Mouse (Mus musculus) intestine, postnatal 0 days (tissue): Measurements from ENCODE around the gene Ddx52. TPM values are rescaled to one million over a fixed set of nuclear protein-coding genes. Genes with fewer than 3 reads are reported as not detected.
A peak's percentile ranks its signal among the peaks of the same experiment; 100 is the strongest.

ENCODE experiments used
- ATAC-seq: fragments of 200-750 bp; cut with Nextera tagmentation; 2 replicates; pipeline ENCODE4 v1.8.0; 2017; ENCODE audit warnings: mild to moderate bottlenecking, moderate TSS enrichment, moderate library complexity
- H3K27ac ChIP-seq: fragments of 300-500 bp; sonication (generic); 2 replicates; pipeline ENCODE4 v1.5.1; 2014; ENCODE audit warnings: mild to moderate bottlenecking, low read depth, low read length, moderate library complexity
- H3K27me3 ChIP-seq: fragments of 300-500 bp; sonication (generic); replicated peaks from 2 replicates; pipeline ENCODE4 v1.6.1; 2014; ENCODE audit warnings: low read length, mixed read lengths; ENCODE audit not compliant: control insufficient read depth, insufficient read depth
- H3K36me3 ChIP-seq: fragments of 300-500 bp; sonication (generic); 2 replicates; pipeline ENCODE4 v1.6.1; 2014; ENCODE audit warnings: mild to moderate bottlenecking, moderate library complexity; ENCODE audit not compliant: control insufficient read depth, insufficient read depth
- H3K4me1 ChIP-seq: fragments of 300-500 bp; sonication (generic); replicated peaks from 2 replicates; pipeline ENCODE4 v1.6.1; 2014; ENCODE audit warnings: antibody characterized with exemption, low read length, mixed read lengths; ENCODE audit not compliant: control insufficient read depth, insufficient read depth
- H3K4me2 ChIP-seq: fragments of 300-500 bp; sonication (generic); replicated peaks from 2 replicates; pipeline ENCODE4 v1.6.1; 2014; ENCODE audit warnings: low read depth, mild to moderate bottlenecking, moderate library complexity
- H3K4me3 ChIP-seq: fragments of 300-500 bp; sonication (generic); 2 replicates; pipeline ENCODE4 v1.5.1; 2014; ENCODE audit warnings: low read depth, low read length
- H3K9ac ChIP-seq: fragments of 300-500 bp; sonication (generic); 2 replicates; pipeline ENCODE4 v1.6.1; 2014; ENCODE audit warnings: mild to moderate bottlenecking, low read depth, low read length
- H3K9me3 ChIP-seq: fragments of 300-500 bp; sonication (generic); 2 replicates; pipeline ENCODE4 v1.6.1; 2016; ENCODE audit warnings: mixed run types; ENCODE audit not compliant: control insufficient read depth
- CTCF ChIP-seq: sonication (generic); IDR thresholded peaks from 2 replicates; pipeline ENCODE4 v1.5.1; 2016; ENCODE audit warnings: low read depth, mild to moderate bottlenecking, control low read depth, antibody characterized with exemption, moderate library complexity
- WGBS: fragments of 180-500 bp; shearing (Covaris S2); extraction: QIAGEN DNeasy Blood & Tissue Kit; methylation state at CpG from one replicate; pipeline ENCODE4 v1.1.7; 2014; 5-methylcytosine and 5-hydroxymethylcytosine counted together
- polyA plus RNA-seq: library from polyadenylated mRNA; unstranded; fragments of >200 nt; fragmentation: Nextera tagmentation; extraction: Ambion mirVana; gene quantifications from 2 replicates; pipeline ENCODE4 v1.2.1, GENCODE M21; 2015

The Ddx52 gene
- polyA plus RNA-seq, 1 experiment from 2014 or later, result 14.1 TPM

DNA sequence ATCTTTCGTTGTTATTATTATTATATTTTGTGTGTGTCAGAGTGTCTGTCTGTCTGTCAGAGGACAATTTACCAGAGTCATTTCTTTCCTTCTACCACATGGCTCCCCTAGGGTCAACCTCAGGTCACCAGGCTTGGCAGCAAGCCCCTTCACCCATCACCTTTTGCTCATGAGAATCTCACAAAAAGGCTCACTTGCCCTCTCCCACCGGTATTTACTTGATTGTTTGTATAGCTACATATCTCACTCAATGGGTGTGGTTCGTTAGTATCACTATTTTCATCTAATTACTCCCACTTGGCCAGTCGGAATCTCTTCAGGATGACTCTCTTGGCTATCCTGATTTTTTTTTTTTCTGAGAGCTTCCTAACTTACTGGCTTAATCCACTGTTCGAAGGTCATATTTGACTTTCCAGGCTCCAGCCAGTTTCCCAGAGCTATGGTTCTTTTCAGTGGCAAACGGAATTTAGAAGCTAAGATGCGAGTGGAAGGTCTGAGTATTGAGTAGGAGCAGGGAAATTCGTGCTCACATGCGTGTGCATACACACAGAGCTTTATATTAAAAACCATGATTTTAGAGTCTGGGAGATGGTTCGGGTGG, 9.3 kb upstream of the Ddx52 start:
- H3K4me3 ChIP-seq, result no peak overlapping the region
- H3K9ac ChIP-seq, result no peak overlapping the region
- H3K9me3 ChIP-seq, result no peaks in the 10 kb centered on the region
- H3K27ac ChIP-seq, result no peak overlapping the region
- TF ChIP-seq CTCF, result no peak
- H3K27me3 ChIP-seq, result no peaks in the 10 kb centered on the region
- no peaks in the 10 kb centered on the region for H3K4me1 ChIP-seq
- 37% methylated on average over 10 of the region's 10 CpGs for WGBS
- ATAC-seq, result no peak
- H3K36me3 ChIP-seq, result no peaks in the 10 kb centered on the region
- no peak overlapping the region for H3K4me2 ChIP-seq

DNA sequence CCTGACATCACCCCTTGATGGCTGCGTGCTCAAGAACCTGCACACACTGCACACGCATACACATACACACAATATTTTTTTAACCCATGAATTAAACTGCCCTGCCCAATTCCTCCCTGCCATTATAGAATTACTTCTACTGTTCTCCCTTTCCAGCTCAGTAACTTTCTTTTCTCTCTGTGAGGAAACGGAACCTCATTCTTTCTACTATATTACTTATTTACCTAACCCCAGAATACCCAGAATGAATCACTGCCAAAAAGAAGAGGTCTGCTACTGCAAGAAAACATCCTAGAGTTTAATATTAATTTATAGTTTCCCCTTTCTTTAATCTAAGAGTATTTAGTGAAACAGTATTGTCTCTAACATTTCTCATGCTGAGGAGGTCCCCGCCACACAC, 8.5 kb upstream of the Ddx52 start:
- Histone ChIP-seq H3K4me2 (no peak overlapping the region), H3K27ac (no peak overlapping the region), H3K4me3 (no peak overlapping the region), H3K9ac (no peak overlapping the region), H3K36me3 (no peaks in the 10 kb centered on the region), H3K27me3 (no peaks in the 10 kb centered on the region), H3K9me3 (no peaks in the 10 kb centered on the region), H3K4me1 (no peaks in the 10 kb centered on the region)
- WGBS, result 81% methylated on average over 4 of the region's 4 CpGs
- TF ChIP-seq CTCF, result no peak
- ATAC-seq, result no peak

DNA sequence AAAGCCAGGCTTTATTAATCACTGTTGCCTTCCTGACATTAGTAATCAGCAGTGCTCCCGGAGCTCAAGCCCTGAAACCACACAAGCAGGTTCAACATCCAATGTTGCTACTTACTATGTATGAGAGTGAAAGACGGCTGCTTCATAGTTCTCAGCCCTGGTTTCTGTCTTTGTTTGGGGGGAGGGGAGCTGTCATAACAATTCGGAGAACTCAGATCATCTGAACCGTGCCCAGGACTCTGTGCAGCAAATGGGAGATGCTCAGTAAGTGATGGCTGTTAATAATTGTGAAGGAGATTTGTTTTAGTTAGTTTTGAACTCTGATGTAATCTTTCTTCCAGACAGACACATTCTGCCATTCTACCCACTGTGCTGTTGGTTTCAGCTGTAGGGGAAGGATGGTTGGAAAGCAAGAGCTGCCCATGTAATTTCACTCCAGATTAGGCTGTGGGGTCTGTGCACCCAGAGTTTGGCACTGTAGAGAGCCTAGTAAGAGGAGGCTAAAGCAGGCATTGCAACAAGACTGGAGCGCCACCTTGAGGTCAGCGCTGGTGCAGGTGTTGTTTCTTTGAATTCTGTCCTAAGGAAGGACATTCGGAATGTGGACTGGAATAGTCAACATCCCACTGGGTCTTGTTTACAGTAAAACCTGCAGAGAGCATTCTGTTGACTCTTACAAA, 5.7 kb upstream of the Ddx52 start:
- no peak overlapping the region for H3K4me3 ChIP-seq
- peak; percentile 98 for TF ChIP-seq CTCF
- no peak overlapping the region for H3K27ac ChIP-seq
- H3K4me1 ChIP-seq, result no peaks in the 10 kb centered on the region
- no peaks in the 10 kb centered on the region for H3K36me3 ChIP-seq
- ATAC-seq, result peak; percentile 41
- no peaks in the 10 kb centered on the region for H3K9me3 ChIP-seq
- WGBS, result 12% methylated on average over 7 of the region's 7 CpGs
- H3K27me3 ChIP-seq, result no peaks in the 10 kb centered on the region
- no peak overlapping the region for H3K9ac ChIP-seq
- no peak overlapping the region for H3K4me2 ChIP-seq

DNA sequence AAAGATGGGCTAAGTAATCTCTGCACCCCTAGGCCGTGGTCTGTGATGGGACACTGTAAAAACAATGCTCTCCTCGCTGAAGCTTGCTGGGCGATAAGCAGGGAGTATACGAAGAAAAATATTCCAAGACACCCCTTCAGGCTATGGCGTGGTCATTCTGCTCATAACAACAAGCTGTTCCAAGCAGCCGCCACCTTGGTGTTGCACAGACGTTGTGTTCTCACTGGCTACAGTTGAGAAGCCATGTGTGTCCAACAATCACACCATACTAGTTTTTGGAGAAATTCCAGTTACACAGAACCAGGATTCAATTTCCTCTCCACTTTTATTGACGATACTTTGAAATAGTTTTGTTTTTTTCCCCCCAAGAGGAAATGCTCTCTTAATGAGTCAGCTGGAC, 3.3 kb upstream of the Ddx52 start:
- H3K9me3 ChIP-seq, result no peaks in the 10 kb centered on the region
- no peak overlapping the region for H3K4me2 ChIP-seq
- H3K27ac ChIP-seq, result no peak overlapping the region
- ATAC-seq, result no peak
- WGBS, result 81% methylated on average over 8 of the region's 8 CpGs
- 0 out of 2 replicates have a peak, but pooled peaks cover 2% of the 10 kb centered on the region for H3K36me3 ChIP-seq
- H3K9ac ChIP-seq, result no peak overlapping the region
- H3K4me3 ChIP-seq, result no peak overlapping the region
- no peaks in the 10 kb centered on the region; the same call in 1 of the 2 replicates for H3K4me1 ChIP-seq
- H3K27me3 ChIP-seq, result no peaks in the 10 kb centered on the region
- no peak for TF ChIP-seq CTCF

DNA sequence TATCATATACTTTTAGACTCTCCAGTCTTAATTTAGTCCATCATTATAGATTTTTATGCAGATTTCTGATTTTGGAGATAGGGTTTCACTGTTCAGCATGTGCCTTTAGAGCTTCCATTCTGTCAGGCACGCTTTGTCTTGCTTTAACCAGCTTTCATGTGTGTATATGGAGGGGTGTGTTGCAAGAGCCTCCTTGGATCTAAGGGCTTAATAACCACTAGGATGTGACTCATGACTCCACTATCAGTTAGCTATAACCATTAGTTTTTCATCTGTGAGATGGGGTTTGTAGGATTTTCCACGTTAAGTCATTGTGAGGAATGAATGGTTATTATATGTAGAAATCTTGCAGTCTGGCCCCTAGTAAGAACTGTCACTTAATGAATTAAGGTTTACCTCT, 15.0 kb downstream of the Ddx52 start:
- 65% methylated on average over 2 of the region's 2 CpGs for WGBS
- Histone ChIP-seq H3K4me1 (no peaks in the 10 kb centered on the region), H3K27ac (no peak overlapping the region), H3K4me3 (no peak overlapping the region), H3K36me3 (peaks cover 84% of the 10 kb centered on the region), H3K9ac (no peak overlapping the region), H3K4me2 (no peak overlapping the region), H3K9me3 (no peaks in the 10 kb centered on the region), H3K27me3 (no peaks in the 10 kb centered on the region)
- ATAC-seq, result no peak
- TF ChIP-seq CTCF, result no peak

DNA sequence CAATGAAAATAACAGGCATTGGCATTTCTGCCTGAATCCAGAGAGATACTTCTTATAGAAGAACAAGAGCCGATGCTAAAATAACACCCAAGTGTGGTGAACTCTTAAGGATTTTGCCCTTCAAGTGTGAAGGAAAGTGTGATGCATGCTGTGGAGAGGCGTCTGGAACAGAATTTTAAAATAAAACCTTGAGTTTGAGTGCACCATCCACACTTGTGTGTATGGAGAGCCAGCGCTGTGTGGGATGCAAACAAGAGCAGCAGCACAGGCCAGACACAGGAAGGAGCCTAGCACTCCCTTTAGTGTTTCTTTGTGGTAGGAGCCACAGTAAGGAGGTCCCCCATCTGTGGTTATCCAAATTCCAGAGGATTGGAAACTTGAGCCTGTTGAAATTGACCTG, 20.1 kb downstream of the Ddx52 start:
- Histone ChIP-seq H3K4me2 (no peak overlapping the region), H3K36me3 (peaks cover 42% of the 10 kb centered on the region), H3K4me1 (no peaks in the 10 kb centered on the region), H3K4me3 (no peak overlapping the region), H3K9me3 (no peaks in the 10 kb centered on the region), H3K9ac (no peak overlapping the region), H3K27ac (no peak overlapping the region), H3K27me3 (no peaks in the 10 kb centered on the region)
- TF ChIP-seq CTCF, result no peak
- 91% methylated on average over 3 of the region's 3 CpGs for WGBS
- ATAC-seq, result no peak
